Mouse (Mus musculus): ENCODE results near the gene Nxnl1.

DNA sequence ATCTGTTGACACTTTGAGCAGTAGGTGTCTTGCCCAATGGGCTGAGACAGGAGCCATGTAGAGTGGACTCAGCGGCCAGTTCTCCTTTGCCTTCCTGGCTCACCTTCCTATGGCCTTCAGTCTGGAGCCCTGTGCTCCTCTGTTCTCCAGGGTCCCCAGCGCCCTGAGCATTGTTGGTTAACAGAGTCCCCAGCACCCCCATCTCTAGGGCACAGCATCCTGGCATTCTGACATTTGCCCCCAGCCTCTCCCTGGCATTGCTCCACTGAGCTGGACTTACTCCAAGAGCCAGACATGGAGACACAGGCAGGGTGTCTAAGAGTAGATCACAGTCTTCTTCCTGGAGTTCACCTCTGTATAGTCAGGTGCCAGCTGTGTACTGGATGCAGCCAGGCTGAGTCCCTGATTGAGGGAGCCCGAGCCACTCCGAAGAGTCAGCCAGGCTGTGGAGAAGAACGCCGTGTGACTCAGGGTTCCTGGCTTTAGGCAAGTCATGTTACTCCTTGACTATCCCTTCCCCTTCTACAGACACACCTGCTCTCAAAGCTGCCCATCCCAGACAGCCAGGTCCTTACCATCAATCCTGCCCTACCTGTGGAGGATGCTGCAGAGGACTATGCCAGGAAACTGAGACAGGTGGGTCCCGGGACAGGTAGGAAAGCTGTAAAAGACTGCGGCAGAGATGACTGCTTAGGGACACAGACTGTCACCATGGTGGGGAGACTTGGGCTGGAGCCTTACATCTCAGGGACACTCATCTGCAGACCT lies 27.3 kb upstream of the Nxnl1 start:
- TF ChIP-seq CTCF (conservative IDR thresholded peaks at IDR 0.05; ENCODE audit: low read length) (no peak), POU5F1 (IDR thresholded peaks at IDR 0.05; ENCODE audit: borderline replicate concordance, low read length) (no peak)
